Mouse (Mus musculus): ENCODE results near the gene Pnrc1.

DNA sequence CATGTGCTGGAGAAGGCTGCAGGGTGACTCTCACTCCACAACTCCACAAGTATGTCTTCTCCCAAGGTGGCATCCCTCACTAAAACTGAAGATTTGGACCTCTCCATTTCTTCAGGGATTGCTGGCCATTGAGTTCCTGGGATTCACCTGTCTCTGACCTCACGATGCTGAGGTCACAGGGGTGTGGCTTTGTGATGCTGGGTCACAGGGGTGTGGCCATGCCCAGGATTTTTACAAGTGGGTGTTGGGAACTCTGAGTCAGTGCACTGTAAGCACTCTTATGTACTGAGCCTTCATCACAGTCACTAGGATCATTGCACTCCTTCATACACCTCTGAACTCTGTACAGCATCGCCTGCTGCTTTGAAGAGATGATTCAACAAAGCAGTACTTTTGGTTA lies 82.4 kb downstream of the Pnrc1 start:
- TF ChIP-seq CTCF (IDR thresholded peaks at IDR 0.05) (no peak), EP300 (IDR thresholded peaks at IDR 0.05) (no peak)

Data from lung, postnatal 0 days (tissue).